Mouse (Mus musculus): ENCODE results near the gene Nlrx1.

- TF ChIP-seq POLR2A (IDR thresholded peaks at IDR 0.05; ENCODE audit: low read depth, low read length) (no peak), CTCF (IDR thresholded peaks at IDR 0.05; ENCODE audit: extremely low read depth, insufficient read depth, insufficient read length, insufficient replicate concordance) (no peak)
These were observed 56.0 kb downstream of the Nlrx1 start for GRCm38 (mm10) chr9:44212406-44212805.

All from spleen, adult 2 months (tissue).